Mouse (Mus musculus): ENCODE data around the gene Phf13. TPM values are rescaled to one million over a fixed set of nuclear protein-coding genes. Genes with fewer than 3 reads are reported as not detected.

Phf13 gene
- polyA plus RNA-seq, 1 experiment: 3.8 TPM

DNA sequence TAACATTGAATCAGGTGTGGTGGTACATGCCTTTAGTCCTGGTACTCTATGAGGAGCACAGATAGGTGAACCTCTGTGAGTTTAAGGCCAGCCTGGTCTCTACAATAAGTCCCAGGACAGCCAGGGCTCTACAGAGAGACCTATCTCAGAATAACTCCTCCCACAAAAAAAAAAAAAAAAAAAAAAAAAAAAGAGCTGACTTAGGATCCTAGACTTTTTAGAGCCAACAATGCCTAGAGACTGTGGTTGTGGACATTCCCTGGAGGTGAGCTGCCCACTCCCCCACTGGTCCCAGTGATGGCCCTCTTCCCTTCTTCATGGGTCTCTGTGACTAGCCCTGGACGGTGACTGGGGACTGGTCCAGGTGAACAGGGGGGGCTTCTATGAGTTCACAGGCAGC lies 40.3 kb downstream of the Phf13 start:
- TF ChIP-seq POLR2A (IDR thresholded peaks at IDR 0.05; ENCODE audit: low read depth, low read length) (no peak), CTCF (IDR thresholded peaks at IDR 0.05; ENCODE audit: extremely low read depth, insufficient read depth, insufficient read length, insufficient replicate concordance) (no peak)
- no peak for DNase-seq (ENCODE audit: low read depth in 1 of 2, low spot score in 2 of 2)
- Histone ChIP-seq H3K27ac (ENCODE audit: insufficient read depth, low read length) (no peak overlapping the region), H3K4me1 (ENCODE audit: control insufficient read depth, insufficient read depth, insufficient read length) (no peaks in the 10 kb centered on the region), H3K4me3 (ENCODE audit: extremely low read depth, insufficient read depth, insufficient read length) (no peak overlapping the region), H3K36me3 (ENCODE audit: control insufficient read depth, insufficient read depth, low read length) (peaks cover 27% of the 10 kb centered on the region), H3K27me3 (ENCODE audit: control insufficient read depth, insufficient read depth, low read length) (no peaks in the 10 kb centered on the region)
- WGBS: 94% methylated on average over 1 of the region's 1 CpGs

- DNase-seq (ENCODE audit: low read depth in 1 of 2, low spot score in 2 of 2): no peak
- WGBS: 90% methylated on average over 6 of the region's 6 CpGs
- H3K4me1 ChIP-seq (ENCODE audit: control insufficient read depth, insufficient read depth, insufficient read length): no peaks in the 10 kb centered on the region
- no peak overlapping the region for H3K27ac ChIP-seq (ENCODE audit: insufficient read depth, low read length)
- H3K4me3 ChIP-seq (ENCODE audit: extremely low read depth, insufficient read depth, insufficient read length): no peak overlapping the region
- H3K27me3 ChIP-seq (ENCODE audit: control insufficient read depth, insufficient read depth, low read length): no peaks in the 10 kb centered on the region
- peaks cover 25% of the 10 kb centered on the region for H3K36me3 ChIP-seq (ENCODE audit: control insufficient read depth, insufficient read depth, low read length)
- TF ChIP-seq POLR2A (IDR thresholded peaks at IDR 0.05; ENCODE audit: low read depth, low read length) (no peak), CTCF (IDR thresholded peaks at IDR 0.05; ENCODE audit: extremely low read depth, insufficient read depth, insufficient read length, insufficient replicate concordance) (no peak)
Measured at GRCm38 (mm10) chr4:151953209-151953608, 42.8 kb downstream of the Phf13 start.

DNA sequence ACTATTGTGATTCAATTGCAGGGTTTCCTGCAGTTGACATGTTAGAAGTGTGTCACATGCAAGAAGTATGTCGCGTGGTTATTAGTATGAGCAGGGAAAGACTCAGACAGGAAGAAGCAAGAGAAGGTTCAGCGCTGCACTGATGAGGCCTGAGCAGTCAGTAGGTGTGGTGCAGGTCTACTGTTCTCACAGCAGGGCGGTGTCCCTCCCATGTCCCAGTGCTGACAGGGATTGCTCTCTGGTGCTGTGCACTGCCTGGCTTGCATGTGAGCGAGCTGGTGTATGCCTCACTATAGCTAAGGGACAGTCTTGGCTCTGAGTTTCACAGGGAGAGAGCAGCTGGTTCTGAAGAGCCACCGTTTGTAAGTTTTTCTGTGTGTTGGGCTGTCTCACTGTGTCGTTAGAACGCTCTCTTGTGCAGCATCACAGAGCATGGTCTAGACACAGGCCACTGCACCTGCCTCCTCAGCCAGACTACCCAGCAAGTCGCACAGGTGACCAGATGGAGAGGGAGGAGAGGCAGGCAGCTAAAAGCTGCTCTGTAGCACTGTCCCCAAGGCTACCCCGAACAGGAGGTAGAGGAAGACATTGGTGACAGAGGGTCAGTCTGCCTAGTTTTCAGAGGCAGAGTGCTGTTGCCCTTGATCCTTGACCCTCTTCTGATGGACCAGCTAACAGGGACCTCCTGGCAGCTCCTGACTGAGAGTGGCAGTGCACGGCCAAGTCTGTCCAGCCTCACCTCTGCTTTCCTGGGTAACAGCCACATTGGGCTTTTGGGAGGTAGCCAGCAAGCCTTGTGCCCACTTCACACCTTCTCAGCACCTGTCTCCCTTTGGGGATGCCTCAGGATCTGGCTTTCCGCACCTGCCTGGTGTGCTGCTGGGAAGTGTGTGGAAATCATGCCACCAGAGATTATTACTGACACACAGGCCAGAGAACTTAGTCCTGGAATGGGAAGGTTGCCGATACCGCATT lies 47.3 kb downstream of the Phf13 start:
- WGBS: 95% methylated on average over 14 of the region's 14 CpGs
- TF ChIP-seq POLR2A (IDR thresholded peaks at IDR 0.05; ENCODE audit: low read depth, low read length): no peak
- TF ChIP-seq CTCF (IDR thresholded peaks at IDR 0.05; ENCODE audit: extremely low read depth, insufficient read depth, insufficient read length, insufficient replicate concordance): no peak
- DNase-seq (ENCODE audit: low read depth in 1 of 2, low spot score in 2 of 2): no peak
- Histone ChIP-seq H3K27ac (ENCODE audit: insufficient read depth, low read length) (no peak overlapping the region), H3K4me1 (ENCODE audit: control insufficient read depth, insufficient read depth, insufficient read length) (no peaks in the 10 kb centered on the region), H3K27me3 (ENCODE audit: control insufficient read depth, insufficient read depth, low read length) (no peaks in the 10 kb centered on the region), H3K36me3 (ENCODE audit: control insufficient read depth, insufficient read depth, low read length) (peaks cover 11% of the 10 kb centered on the region), H3K4me3 (ENCODE audit: extremely low read depth, insufficient read depth, insufficient read length) (no peak overlapping the region)

DNA sequence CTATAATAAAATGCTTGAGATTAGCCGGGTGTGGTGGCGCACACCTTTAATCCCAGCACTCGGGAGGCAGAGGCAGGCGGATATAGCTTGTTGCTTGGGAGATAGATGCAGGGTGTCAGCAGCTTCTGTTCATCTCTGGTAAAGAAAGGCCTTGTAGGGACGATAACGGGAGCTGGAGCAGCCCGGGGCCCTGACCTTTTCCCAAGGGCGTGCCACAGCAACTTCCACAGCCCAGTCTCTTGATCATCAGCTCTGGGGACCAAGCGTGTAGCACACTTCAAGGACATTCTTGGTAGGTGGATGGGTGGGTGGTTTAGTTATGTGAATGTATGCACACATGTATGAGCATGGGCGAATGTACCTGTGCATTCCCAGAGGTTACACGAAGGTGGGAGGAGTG lies 49.8 kb downstream of the Phf13 start:
- WGBS: 94% methylated on average over 11 of the region's 11 CpGs
- H3K27ac ChIP-seq (ENCODE audit: insufficient read depth, low read length): no peak overlapping the region
- no peak for DNase-seq (ENCODE audit: low read depth in 1 of 2, low spot score in 2 of 2)
- no peaks in the 10 kb centered on the region for H3K4me1 ChIP-seq (ENCODE audit: control insufficient read depth, insufficient read depth, insufficient read length)
- H3K27me3 ChIP-seq (ENCODE audit: control insufficient read depth, insufficient read depth, low read length): no peaks in the 10 kb centered on the region
- no peak for TF ChIP-seq POLR2A (IDR thresholded peaks at IDR 0.05; ENCODE audit: low read depth, low read length)
- no peak for TF ChIP-seq CTCF (IDR thresholded peaks at IDR 0.05; ENCODE audit: extremely low read depth, insufficient read depth, insufficient read length, insufficient replicate concordance)
- H3K4me3 ChIP-seq (ENCODE audit: extremely low read depth, insufficient read depth, insufficient read length): no peak overlapping the region
- H3K36me3 ChIP-seq (ENCODE audit: control insufficient read depth, insufficient read depth, low read length): peaks cover 4% of the 10 kb centered on the region; the same call in 1 of the 2 replicates

Other genes with a start within 250 kb of the Phf13 start
- 6.3 and 7.7 TPM in 2 replicates for gene Camta1, start 134.4 kb downstream of the Phf13 start, polyA plus RNA-seq (2012; rRNA removed)
- gene Dnajc11, start 62.6 kb downstream of the Phf13 start, polyA plus RNA-seq (2012; rRNA removed): 31.6 and 40.9 TPM in 2 replicates
- 46.2 and 53.0 TPM in 2 replicates for gene Thap3, start 7.3 kb downstream of the Phf13 start, polyA plus RNA-seq (2012; rRNA removed)
- 20.1 and 28.4 TPM in 2 replicates for gene Klhl21, start 12.5 kb upstream of the Phf13 start, polyA plus RNA-seq (2012; rRNA removed)
- gene Zbtb48, start 31.4 kb upstream of the Phf13 start, polyA plus RNA-seq (2012; rRNA removed): 18.9 and 21.3 TPM in 2 replicates
- gene Tas1r1, start 42.3 kb upstream of the Phf13 start, polyA plus RNA-seq (2012; rRNA removed): 0.14 and 0.15 TPM in 2 replicates
- 22.8 and 28.1 TPM in 2 replicates for gene Nol9, start 43.1 kb upstream of the Phf13 start, polyA plus RNA-seq (2012; rRNA removed)
- 9.5 and 13.1 TPM in 2 replicates for gene Plekhg5, start 76.2 kb upstream of the Phf13 start, polyA plus RNA-seq (2012; rRNA removed)
- 17.0 and 27.0 TPM in 2 replicates for gene Tnfrsf25, start 119.7 kb upstream of the Phf13 start, polyA plus RNA-seq (2012; rRNA removed)
- gene Espn, start 156.1 kb upstream of the Phf13 start, polyA plus RNA-seq (2012; rRNA removed): 2.1 and 2.7 TPM in 2 replicates
- gene Hes2, start 162.6 kb upstream of the Phf13 start, polyA plus RNA-seq (2012; rRNA removed): not detected in 2 replicates
- gene Acot7, start 181.9 kb upstream of the Phf13 start, polyA plus RNA-seq (2012; rRNA removed): 15.4 and 17.9 TPM in 2 replicates

All from spleen, adult 2 months (tissue).